Mouse (Mus musculus) C2C12 (cell line): Measurements from ENCODE around the gene Rraga.

Source experiments
- CTCF ChIP-seq: IDR thresholded peaks from one replicate; pipeline ENCODE4 v1.5.1; 2011; ENCODE audit not compliant: control insufficient read depth, insufficient read depth, insufficient read length
- FOSL1 ChIP-seq: IDR thresholded peaks from one replicate; pipeline ENCODE4 v1.8.0; 2011; ENCODE audit warnings: mild to moderate bottlenecking, low read length; ENCODE audit not compliant: poor library complexity, insufficient read depth, severe bottlenecking
- MAX ChIP-seq: IDR thresholded peaks from one replicate; pipeline ENCODE4 v1.6.1; 2011; ENCODE audit warnings: mild to moderate bottlenecking, control low read depth
- MYOD1 ChIP-seq: IDR thresholded peaks from one replicate; pipeline ENCODE4 v1.6.1; 2011; ENCODE audit warnings: low read depth; ENCODE audit not compliant: control insufficient read depth, insufficient read length
- MYOG ChIP-seq: IDR thresholded peaks from one replicate; pipeline ENCODE4 v1.6.1; 2011; ENCODE audit not compliant: control insufficient read depth, insufficient read length; ENCODE audit errors: extremely low read depth

GRCm38 (mm10) chr4:86538936-86539335 lies 36.5 kb upstream of the Rraga start:
- TF ChIP-seq CTCF: no peak
- TF ChIP-seq MYOD1: no peak
- TF ChIP-seq MAX: no peak
- no peak for TF ChIP-seq MYOG
- no peak for TF ChIP-seq FOSL1
